Mouse (Mus musculus) splenic B cell, adult 2 months (primary cell): ENCODE measurements around the gene Ldhd.

Source experiments
- DNase-seq: peaks from one replicate; pipeline ENCODE4 v3.0.0-alpha.2; 2011; ENCODE audit warnings: low read depth, low spot score
- H3K27me3 ChIP-seq: 2 replicates; pipeline ENCODE4 v1.6.1; 2012; ENCODE audit warnings: mild to moderate bottlenecking, low read length, moderate library complexity, mixed read lengths; ENCODE audit not compliant: control insufficient read depth, poor library complexity, insufficient read depth, severe bottlenecking
- H3K36me3 ChIP-seq: 2 replicates; pipeline ENCODE4 v1.6.1; 2012; ENCODE audit warnings: mild to moderate bottlenecking, low read length, moderate library complexity, mixed read lengths; ENCODE audit not compliant: control insufficient read depth, poor library complexity, insufficient read depth, severe bottlenecking

Ldhd gene

DNA sequence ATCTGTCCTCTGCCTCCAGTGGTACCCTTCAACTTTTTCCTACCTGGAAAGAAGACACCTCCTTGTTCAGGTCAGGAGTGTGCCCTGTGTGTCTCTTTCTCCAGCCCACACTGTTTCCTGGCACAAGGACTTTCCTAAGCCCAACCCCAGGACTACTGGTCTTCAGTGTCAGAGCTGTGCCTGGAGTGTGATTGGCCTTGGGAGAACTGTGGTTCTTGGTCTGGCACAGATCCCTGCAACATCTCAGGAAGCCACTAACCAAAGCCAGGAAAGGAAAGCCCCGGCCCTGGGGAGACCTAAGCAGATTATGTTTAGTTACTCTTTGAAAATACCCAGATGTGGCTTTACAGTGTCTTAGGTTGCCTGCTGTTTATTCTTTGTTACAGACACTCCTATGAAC lies 10.2 kb downstream of the Ldhd start:
- H3K27me3 ChIP-seq: no peaks in the 10 kb centered on the region
- no peaks in the 10 kb centered on the region for H3K36me3 ChIP-seq
- DNase-seq: no peak

DNA sequence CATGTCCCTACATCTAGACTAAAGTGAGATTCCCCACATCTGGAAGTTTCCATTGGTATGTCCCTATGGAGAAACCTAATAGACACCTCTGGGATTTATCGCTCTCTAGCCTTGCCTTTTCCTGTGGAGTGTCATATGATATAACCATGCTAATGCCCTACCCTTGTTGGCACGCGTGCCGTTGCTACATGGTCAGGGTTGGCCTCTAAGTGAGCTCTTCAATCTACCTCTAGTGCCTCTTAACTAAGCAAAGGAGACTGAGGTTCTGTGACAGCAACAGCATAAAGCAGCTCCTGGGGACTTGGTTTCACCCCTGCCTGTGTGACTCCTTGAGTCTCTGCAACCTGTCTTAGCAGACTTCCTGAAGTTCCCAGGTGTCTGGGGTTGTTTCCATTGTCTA lies 11.9 kb downstream of the Ldhd start:
- Histone ChIP-seq H3K36me3 (no peaks in the 10 kb centered on the region), H3K27me3 (no peaks in the 10 kb centered on the region)
- no peak for DNase-seq

DNA sequence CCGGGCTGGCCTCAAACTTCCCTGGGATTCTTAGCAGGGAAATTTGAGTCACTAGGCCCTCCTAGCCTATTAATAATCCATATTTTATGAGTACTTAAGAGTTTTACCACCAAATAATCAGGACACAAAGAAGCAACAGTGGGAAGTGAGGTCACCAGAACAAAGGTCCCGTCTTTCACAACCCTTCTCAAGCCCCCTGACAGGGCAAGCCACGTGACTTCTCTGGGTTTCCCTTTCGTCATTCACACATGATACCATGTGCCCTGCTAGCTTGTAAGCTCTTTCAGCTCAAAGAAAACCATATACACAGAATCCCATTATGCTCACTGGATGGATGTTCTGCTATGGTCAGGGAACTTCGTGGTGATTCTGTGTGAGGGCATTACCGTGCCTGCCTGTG lies 12.4 kb downstream of the Ldhd start:
- no peak for DNase-seq
- Histone ChIP-seq H3K36me3 (no peaks in the 10 kb centered on the region), H3K27me3 (no peaks in the 10 kb centered on the region)

DNA sequence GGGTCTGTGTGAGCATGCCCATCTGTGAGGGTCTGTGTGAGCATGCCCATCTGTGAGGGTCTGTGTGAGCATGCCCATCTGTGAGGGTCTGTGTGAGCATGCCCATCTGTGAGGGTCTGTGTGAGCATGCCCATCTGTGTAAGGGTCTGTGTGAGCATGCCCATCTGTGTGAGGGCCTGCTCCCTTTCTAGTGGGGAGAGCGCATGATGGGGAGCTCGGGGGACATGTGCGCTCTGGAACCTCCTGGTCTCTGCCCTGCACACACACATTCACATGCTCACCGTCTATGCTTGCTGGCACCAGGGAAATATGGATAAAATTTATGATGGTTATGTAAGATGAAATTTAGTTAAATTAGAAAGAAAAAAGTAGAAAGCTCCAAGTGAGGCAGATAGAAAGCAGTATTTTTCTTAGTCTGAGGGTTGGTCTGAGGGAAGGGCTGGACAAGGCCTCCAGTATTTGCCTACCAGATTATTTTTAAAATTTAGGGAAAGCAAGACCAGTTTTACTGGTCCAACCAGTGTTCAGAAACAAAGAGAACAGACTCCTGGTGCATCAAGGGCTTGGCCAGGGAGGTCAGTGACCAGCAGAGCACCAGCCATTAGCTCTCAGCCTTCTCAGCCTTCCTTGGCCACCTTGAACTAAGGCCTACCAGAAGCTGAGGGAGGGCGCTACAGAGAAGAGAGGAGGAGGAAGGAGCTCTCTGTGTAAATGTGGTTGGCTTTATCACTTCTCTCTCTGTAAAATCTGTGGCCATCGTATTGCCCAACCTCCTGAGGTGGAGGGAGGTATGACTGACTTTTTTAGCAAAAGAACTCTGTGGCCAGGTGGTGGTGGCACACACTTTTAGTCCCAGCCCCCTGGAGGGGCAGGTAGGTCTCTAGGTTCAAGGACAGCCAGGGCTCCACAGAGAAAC lies 15.1 kb downstream of the Ldhd start:
- Histone ChIP-seq H3K36me3 (no peaks in the 10 kb centered on the region), H3K27me3 (no peaks in the 10 kb centered on the region)
- DNase-seq: no peak

- Histone ChIP-seq H3K36me3 (no peaks in the 10 kb centered on the region), H3K27me3 (no peaks in the 10 kb centered on the region)
- DNase-seq: no peak
Measured at GRCm38 (mm10) chr8:111613181-111613580, 17.0 kb downstream of the Ldhd start.

DNA sequence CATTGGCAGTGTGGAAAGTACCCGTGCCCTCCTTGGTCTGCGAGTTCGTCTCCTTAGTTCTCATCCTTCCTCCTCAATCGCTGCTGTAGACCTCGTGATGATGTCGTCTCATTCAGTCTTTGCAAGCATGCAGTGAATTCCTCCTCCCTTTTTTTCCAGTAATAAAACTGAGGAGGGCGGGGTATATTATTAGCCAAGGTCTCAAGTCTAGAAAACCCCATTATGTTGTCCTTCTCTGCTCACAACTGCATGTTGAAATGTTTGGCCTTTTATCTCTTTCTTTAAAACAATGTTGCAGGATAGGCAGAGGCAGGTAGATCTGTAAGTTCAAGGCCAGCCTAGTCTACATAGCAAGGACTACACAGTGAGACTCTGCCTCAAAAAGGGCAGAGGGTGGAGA lies 22.8 kb downstream of the Ldhd start:
- Histone ChIP-seq H3K36me3 (no peaks in the 10 kb centered on the region), H3K27me3 (no peaks in the 10 kb centered on the region)
- DNase-seq: no peak

DNA sequence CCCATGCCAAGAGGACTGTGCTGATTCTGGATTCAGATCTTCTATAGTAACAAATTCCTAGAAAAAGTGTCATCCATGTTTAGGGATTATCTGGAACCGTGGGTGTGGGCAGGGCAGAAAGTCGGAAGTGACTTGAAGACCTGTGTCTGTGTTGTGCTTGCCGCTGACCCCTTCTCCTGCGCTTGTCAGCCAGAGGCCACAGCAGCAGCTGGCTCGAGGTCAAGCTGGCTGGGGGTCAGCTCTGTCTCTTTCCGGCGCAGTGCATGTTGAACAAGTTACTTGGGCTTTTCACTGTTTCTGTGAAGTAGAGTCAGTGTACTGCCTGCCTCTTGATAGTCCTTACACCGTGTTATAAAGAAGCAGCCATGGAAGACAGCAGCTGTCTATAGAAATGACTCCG lies 23.2 kb downstream of the Ldhd start:
- no peaks in the 10 kb centered on the region for H3K36me3 ChIP-seq
- DNase-seq: no peak
- no peaks in the 10 kb centered on the region for H3K27me3 ChIP-seq

GRCm38 (mm10) chr8:111604986-111605385 lies 25.2 kb downstream of the Ldhd start:
- Histone ChIP-seq H3K27me3 (no peaks in the 10 kb centered on the region), H3K36me3 (no peaks in the 10 kb centered on the region)
- no peak for DNase-seq

GRCm38 (mm10) chr8:111602050-111602449 lies 28.1 kb downstream of the Ldhd start:
- no peak for DNase-seq
- Histone ChIP-seq H3K36me3 (no peaks in the 10 kb centered on the region), H3K27me3 (no peaks in the 10 kb centered on the region)

DNA sequence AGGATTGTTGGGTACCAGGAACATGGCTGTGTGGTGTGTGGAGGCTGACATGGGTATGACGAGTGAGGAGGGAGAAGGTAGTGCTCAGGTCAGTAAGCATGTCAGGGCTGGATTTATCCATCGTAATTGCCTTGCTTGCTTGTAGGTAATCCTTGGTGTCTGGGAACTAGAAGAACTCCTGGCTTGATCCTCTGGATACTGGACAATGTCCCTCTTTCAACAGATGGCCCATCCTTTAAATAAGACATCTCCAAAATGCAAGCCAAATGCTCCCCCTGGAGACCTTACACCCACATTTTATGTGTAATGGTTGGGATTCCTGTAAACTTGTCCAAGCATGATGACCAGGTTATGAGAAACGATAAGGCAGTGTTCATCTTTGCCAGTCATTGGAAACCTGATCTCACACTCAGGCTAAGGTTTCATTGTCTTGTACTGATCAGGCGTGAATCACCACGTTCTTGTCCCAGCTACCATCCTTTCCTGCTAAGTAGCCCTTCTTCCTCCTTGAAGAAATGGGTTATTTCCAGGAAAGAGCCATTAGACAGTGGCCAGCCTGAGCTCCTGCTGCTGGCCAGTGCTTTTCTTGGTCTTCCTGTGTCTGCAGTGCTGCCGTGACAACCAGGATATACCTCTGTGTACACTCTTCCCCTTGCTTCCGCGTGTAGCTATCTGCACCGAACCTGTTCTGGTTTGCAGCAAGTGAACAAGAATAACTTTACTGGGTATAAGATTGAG lies 30.3 kb downstream of the Ldhd start:
- DNase-seq: no peak
- no peaks in the 10 kb centered on the region for H3K27me3 ChIP-seq

DNA sequence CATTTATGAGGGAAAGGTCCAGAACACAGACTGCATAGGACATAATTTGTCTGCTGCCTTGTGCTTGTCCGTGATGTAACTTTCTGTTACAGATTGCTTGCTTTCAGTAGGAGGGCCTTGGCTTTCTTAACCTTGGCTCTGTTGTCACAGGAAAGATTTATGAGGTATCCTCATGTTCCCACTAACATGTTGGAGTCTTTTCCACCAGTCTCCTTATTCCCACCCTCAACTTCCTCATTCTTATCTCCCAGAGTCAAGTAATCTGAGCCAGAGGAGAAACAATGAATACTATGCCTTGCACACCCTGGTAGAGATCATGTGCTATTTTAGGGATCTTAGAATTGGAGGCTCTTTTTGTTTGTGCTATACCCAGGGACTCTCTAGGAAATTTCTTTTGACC lies 32.9 kb downstream of the Ldhd start:
- Histone ChIP-seq H3K36me3 (no peaks in the 10 kb centered on the region), H3K27me3 (no peaks in the 10 kb centered on the region)
- DNase-seq: no peak

More for the DNA sequence above, 30.3 kb downstream of the Ldhd start:
- no peaks in the 10 kb centered on the region for H3K36me3 ChIP-seq

GRCm38 (mm10) chr8:111596485-111596821 lies 33.7 kb downstream of the Ldhd start:
- DNase-seq: no peak
- H3K36me3 ChIP-seq: no peaks in the 10 kb centered on the region

DNA sequence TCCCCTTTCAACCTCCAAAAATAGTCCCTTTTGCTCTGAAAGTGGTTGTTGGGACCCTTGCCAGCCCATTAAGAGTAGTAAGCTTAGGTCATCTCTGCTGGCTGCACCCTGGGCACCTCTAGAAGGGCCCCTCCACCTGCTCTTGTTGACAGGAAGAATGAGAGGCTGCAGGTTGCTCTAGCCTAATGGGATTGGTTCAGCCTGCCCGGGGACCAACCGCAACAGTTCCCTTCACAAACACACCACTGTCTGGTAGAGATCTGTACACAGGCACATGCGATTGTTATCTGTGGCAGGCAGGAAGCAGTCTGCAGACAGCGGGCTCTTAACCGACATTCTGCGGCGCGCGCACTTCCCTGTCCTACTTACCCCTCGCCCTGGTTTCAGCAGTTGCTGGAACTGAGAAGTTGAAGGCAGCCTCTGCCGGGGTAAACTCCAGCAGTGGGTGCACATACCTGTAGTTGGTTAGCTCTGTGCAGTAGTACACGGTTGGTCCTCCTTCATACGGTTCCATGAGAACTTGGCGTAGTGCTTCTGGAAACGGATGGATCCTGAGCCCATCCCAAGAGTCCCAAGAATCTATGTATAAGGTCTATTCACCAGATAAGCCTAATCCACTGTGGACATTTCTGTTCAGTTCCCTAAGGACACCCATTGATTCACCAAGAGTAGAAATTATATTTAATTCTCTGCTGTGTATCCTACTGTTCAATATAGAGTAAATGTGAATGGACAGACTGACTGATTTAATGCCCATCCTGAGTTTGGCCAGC lies 34.3 kb downstream of the Ldhd start:
- no peaks in the 10 kb centered on the region for H3K36me3 ChIP-seq
- DNase-seq: peak; percentile 75
- no peaks in the 10 kb centered on the region for H3K27me3 ChIP-seq

More at GRCm38 (mm10) chr8:111596485-111596821, 33.7 kb downstream of the Ldhd start:
- H3K27me3 ChIP-seq: no peaks in the 10 kb centered on the region

- DNase-seq: no peak
- H3K36me3 ChIP-seq: no peaks in the 10 kb centered on the region
- H3K27me3 ChIP-seq: no peaks in the 10 kb centered on the region
Measured at GRCm38 (mm10) chr8:111594951-111595350, 35.2 kb downstream of the Ldhd start.
